Mouse (Mus musculus) heart, postnatal 10 days (tissue): ENCODE measurements around the gene Mbd6. TPM values are rescaled to one million over a fixed set of nuclear protein-coding genes. Genes with fewer than 3 reads are reported as not detected.

Source experiments
- total RNA-seq, 2 experiments: library from RNA; stranded (reverse); gene quantifications; 2 replicates each; pipeline ENCODE4 v1.2.3; 2021

Gene Mbd6
- total RNA-seq, 2 experiments from 2014 or later: 34.2 to 35.5 TPM

Other genes starting within 250 kb of the Mbd6 start
- gene Mettl1, start 247.6 kb downstream of the Mbd6 start, total RNA-seq: 1 to 10 TPM; 7.6 to 8.6 TPM
- gene Eef1akmt3, start 247.5 kb downstream of the Mbd6 start, total RNA-seq: under 1 TPM; 0.12 to 0.17 TPM
- gene Cyp27b1, start 240.8 kb downstream of the Mbd6 start, total RNA-seq: under 1 TPM; 0.22 to 0.29 TPM
- gene March9, start 228.8 kb downstream of the Mbd6 start, total RNA-seq: 1 to 10 TPM; 1.7 to 2.9 TPM
- gene Cdk4, start 225.5 kb downstream of the Mbd6 start, total RNA-seq: 100 to 1,000 TPM; 154 to 196 TPM
- gene Tspan31, start 218.8 kb downstream of the Mbd6 start, total RNA-seq: 10 to 100 TPM; 50.0 to 53.8 TPM
- 1 to 10 TPM; 5.5 to 8.3 TPM for gene Agap2, start 213.7 kb downstream of the Mbd6 start, total RNA-seq
- gene Os9, start 167.9 kb downstream of the Mbd6 start, total RNA-seq: 10 to 100 TPM; 36.7 to 37.8 TPM
- 1 to 10 TPM; 3.6 to 3.8 TPM for gene B4galnt1, start 123.8 kb downstream of the Mbd6 start, total RNA-seq
- gene Slc26a10, start 108.4 kb downstream of the Mbd6 start, total RNA-seq: 10 to 100 TPM; 40.8 to 48.0 TPM
- 10 to 100 TPM; 20.8 to 21.0 TPM for gene Arhgef25, start 98.9 kb downstream of the Mbd6 start, total RNA-seq
- 10 to 100 TPM; 48.4 to 52.2 TPM for gene Dtx3, start 93.3 kb downstream of the Mbd6 start, total RNA-seq
- 10 to 100 TPM; 26.4 to 28.7 TPM for gene Pip4k2c, start 77.4 kb downstream of the Mbd6 start, total RNA-seq
- gene Kif5a, start 25.7 kb downstream of the Mbd6 start, total RNA-seq: under 1 TPM; 0.42 to 0.89 TPM
- gene Dctn2, start 22.6 kb downstream of the Mbd6 start, total RNA-seq: 100 to 1,000 TPM; 166 to 167 TPM
- 10 to 100 TPM; 42.0 to 43.9 TPM for gene Mars, start 22.8 kb upstream of the Mbd6 start, total RNA-seq
- gene Arhgap9, start 32.9 kb upstream of the Mbd6 start, total RNA-seq: 1 to 10 TPM; 3.3 to 4.1 TPM
- 1 to 10 TPM; 2.1 to 2.5 TPM for gene Gli1, start 53.0 kb upstream of the Mbd6 start, total RNA-seq
- not detected for gene Inhbe, start 65.4 kb upstream of the Mbd6 start, total RNA-seq
- not detected for gene Inhbc, start 81.4 kb upstream of the Mbd6 start, total RNA-seq
- gene R3hdm2, start 91.3 kb upstream of the Mbd6 start, total RNA-seq: 100 to 1,000 TPM; 112 to 120 TPM
- gene Stac3, start 212.7 kb upstream of the Mbd6 start, total RNA-seq: 1 to 10 TPM; 1.1 to 1.7 TPM
- 10 to 100 TPM; 44.5 to 54.0 TPM for gene Ndufa4l2, start 225.9 kb upstream of the Mbd6 start, total RNA-seq
- gene Shmt2, start 233.4 kb upstream of the Mbd6 start, total RNA-seq: 10 to 100 TPM; 41.3 to 41.7 TPM
- gene Nxph4, start 245.5 kb upstream of the Mbd6 start, total RNA-seq: 1 to 10 TPM; 1.3 to 1.8 TPM